Mouse (Mus musculus) hindbrain, postnatal 0 days (tissue): ENCODE measurements around the gene Gabpb1. TPM values are rescaled to one million over a fixed set of nuclear protein-coding genes. Genes with fewer than 3 reads are reported as not detected.
"Not testable (repeated sequence)": the region's sequence is repeated elsewhere in the genome, so short reads cannot be mapped to it uniquely, and the experiment has no call there.

Experiments used
- ATAC-seq: fragments of 200-750 bp; cut with Nextera tagmentation; 2 replicates; pipeline ENCODE4 v1.8.0; 2017; ENCODE audit warnings: mild to moderate bottlenecking, moderate TSS enrichment, moderate library complexity
- DNase-seq: peaks from one replicate; pipeline ENCODE4 v3.0.0-alpha.2; 2015; ENCODE audit warnings: low spot score
- H3K27ac ChIP-seq: fragments of 300-500 bp; sonication (generic); 2 replicates; pipeline ENCODE4 v1.5.1; 2014; ENCODE audit warnings: mild to moderate bottlenecking
- H3K27me3 ChIP-seq: fragments of 300-500 bp; sonication (generic); 2 replicates; pipeline ENCODE4 v1.6.1; 2014; ENCODE audit warnings: low read length, mixed read lengths; ENCODE audit not compliant: insufficient read depth
- H3K36me3 ChIP-seq: fragments of 300-500 bp; sonication (generic); 2 replicates; pipeline ENCODE4 v1.6.1; 2014; ENCODE audit warnings: low read length, mixed read lengths; ENCODE audit not compliant: insufficient read depth
- H3K4me1 ChIP-seq: fragments of 300-500 bp; sonication (generic); 2 replicates; pipeline ENCODE4 v1.6.1; 2014; ENCODE audit warnings: antibody characterized with exemption, low read length, mixed read lengths; ENCODE audit not compliant: insufficient read depth
- H3K4me2 ChIP-seq: fragments of 300-500 bp; sonication (generic); 2 replicates; pipeline ENCODE4 v1.6.1; 2014; ENCODE audit warnings: low read depth, mild to moderate bottlenecking, low read length, moderate library complexity, mixed read lengths
- H3K4me3 ChIP-seq: fragments of 300-500 bp; sonication (generic); 2 replicates; pipeline ENCODE4 v1.5.1; 2014; ENCODE audit warnings: low read length
- H3K9ac ChIP-seq: fragments of 300-500 bp; sonication (generic); replicated peaks from 2 replicates; pipeline ENCODE4 v1.6.1; 2014; ENCODE audit warnings: mild to moderate bottlenecking, low read length, moderate library complexity, mixed read lengths
- H3K9me3 ChIP-seq: fragments of 300-500 bp; sonication (generic); 2 replicates; pipeline ENCODE4 v1.6.1; 2016; ENCODE audit warnings: low read length, mixed read lengths
- CTCF ChIP-seq: IDR thresholded peaks from 2 replicates; pipeline ENCODE4 v1.5.1; 2016; ENCODE audit warnings: antibody characterized with exemption, control low read depth, low read depth
- WGBS: fragments of 180-500 bp; shearing (Covaris S2); extraction: QIAGEN DNeasy Blood & Tissue Kit; methylation state at CpG from one replicate; pipeline ENCODE4 v1.1.7; 2014; 5-methylcytosine and 5-hydroxymethylcytosine counted together
- polyA plus RNA-seq: library from polyadenylated mRNA; unstranded; fragments of >200 nt; fragmentation: Nextera tagmentation; extraction: Ambion mirVana; gene quantifications from 2 replicates; pipeline ENCODE4 v1.2.1, GENCODE M21; 2015
- total RNA-seq: library from RNA; depleted of rRNA; stranded (reverse); fragments of >200 nt; gene quantifications from 2 replicates; pipeline ENCODE4 v1.2.3, GENCODE M21; 2014

Gabpb1 gene
- total and polyA plus RNA-seq, 2 experiments from 2014 or later = 15.2 to 25.2 TPM

DNA sequence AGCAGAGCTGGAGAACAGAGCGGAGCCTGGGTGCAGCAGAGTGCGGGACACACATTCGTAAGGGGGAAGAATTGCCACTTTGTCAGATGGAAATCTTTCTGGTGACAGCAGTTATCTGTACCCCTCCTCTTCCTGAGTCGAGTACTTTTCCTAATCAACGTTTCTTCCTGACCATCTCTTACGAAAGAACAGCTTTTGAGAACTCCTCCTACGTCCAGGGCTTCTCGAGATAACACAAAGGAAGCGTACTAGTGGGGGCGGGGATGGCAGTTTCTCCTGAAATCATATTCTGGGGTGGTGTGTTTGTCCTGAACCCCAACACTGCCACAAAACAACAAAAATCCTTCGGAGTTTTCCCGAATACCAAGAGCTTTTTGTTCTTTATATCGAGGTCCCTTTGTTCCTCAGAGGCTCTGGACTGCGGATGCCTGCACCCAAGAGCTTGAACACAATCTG, 56.9 kb downstream of the Gabpb1 start, which contains the start of gene Hdc:
Gene Hdc (minus strand): TSS at position 51 of the 456 bp plus-strand sequence.
- TF ChIP-seq CTCF = no peak
- no peak within 1 kb of the TSS for H3K9ac ChIP-seq
- H3K9me3 ChIP-seq = no peaks in the 10 kb centered on the region
- no peaks in the 10 kb centered on the region for H3K4me1 ChIP-seq
- WGBS = 76% methylated on average over 14 of the region's 14 CpGs
- no peaks in the 10 kb centered on the region for H3K27me3 ChIP-seq
- no peak within 1 kb of the TSS for H3K4me2 ChIP-seq
- ATAC-seq (no peak), DNase-seq (no peak)
- no peak within 1 kb of the TSS for H3K27ac ChIP-seq
- H3K4me3 ChIP-seq = no peak within 1 kb of the TSS
- no peaks in the 10 kb centered on the region for H3K36me3 ChIP-seq

- Histone ChIP-seq H3K4me3 (no peak overlapping the region), H3K27ac (no peak overlapping the region), H3K4me2 (no peak overlapping the region), H3K27me3 (no peaks in the 10 kb centered on the region), H3K36me3 (no peaks in the 10 kb centered on the region), H3K9me3 (no peaks in the 10 kb centered on the region), H3K9ac (no peak overlapping the region), H3K4me1 (no peaks in the 10 kb centered on the region)
- WGBS = 22% methylated on average over 8 of the region's 8 CpGs
- no peak for TF ChIP-seq CTCF
- DNase-seq (no peak), ATAC-seq (no peak)
Measured at GRCm38 (mm10) chr2:126618470-126619179, 57.5 kb downstream of the Gabpb1 start.

DNA sequence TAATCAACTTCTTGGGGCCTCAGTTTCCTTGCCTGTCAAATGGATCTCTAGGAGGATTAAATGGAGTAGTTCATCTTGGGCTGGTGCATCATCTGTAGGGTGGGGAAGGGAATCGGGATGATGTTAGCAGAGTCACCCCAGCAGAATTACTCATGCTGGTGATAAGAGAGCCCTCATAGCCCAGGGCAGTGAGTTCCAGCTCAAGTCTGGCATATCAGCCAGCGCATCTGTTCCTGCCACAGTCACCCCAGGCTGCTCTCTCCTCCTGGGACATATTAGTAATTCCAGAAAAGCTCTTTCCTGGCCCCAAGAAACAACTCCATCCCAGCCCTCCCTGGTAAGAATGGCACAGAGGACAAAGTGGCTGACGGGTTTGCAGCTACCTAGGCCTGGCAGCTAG, 60.8 kb downstream of the Gabpb1 start:
- Histone ChIP-seq H3K4me3 (no peak overlapping the region), H3K27ac (no peak overlapping the region), H3K4me2 (no peak overlapping the region), H3K9ac (no peak overlapping the region), H3K4me1 (no peaks in the 10 kb centered on the region), H3K27me3 (no peaks in the 10 kb centered on the region), H3K9me3 (no peaks in the 10 kb centered on the region), H3K36me3 (no peaks in the 10 kb centered on the region)
- DNase-seq (no peak), ATAC-seq (no peak)
- no peak for TF ChIP-seq CTCF
- WGBS = 85% methylated on average over 3 of the region's 3 CpGs

- not testable (repeated sequence) for H3K9me3 ChIP-seq, H3K36me3 ChIP-seq, H3K27me3 ChIP-seq, H3K9ac ChIP-seq, H3K4me3 ChIP-seq, H3K4me2 ChIP-seq, H3K4me1 ChIP-seq, DNase-seq, ATAC-seq, H3K27ac ChIP-seq
- WGBS = 71% methylated on average over 12 of the region's 12 CpGs
Measured at GRCm38 (mm10) chr2:126609600-126609999, 66.5 kb downstream of the Gabpb1 start.

- no peaks in the 10 kb centered on the region for H3K27me3 ChIP-seq
- no peak for ATAC-seq
Measured at GRCm38 (mm10) chr2:126607553-126608203, 68.5 kb downstream of the Gabpb1 start.

DNA sequence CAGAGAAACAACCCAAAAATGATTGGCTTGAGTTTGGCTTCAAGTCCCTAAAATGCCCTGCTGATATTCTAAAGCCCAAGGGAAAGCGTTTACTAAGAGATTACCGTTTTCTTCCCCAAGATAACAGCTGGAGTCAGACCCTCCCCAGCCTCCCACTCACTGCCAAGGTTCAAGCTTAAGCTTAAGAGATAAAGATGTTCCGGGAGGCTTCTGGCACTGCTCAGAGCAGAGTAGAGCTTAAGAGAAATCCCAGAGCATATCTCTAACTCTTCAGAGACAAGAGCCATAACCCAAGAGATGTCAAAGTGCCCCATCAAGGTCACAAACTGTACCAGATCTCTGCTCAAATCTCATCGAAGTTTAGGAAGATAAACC, 69.5 kb downstream of the Gabpb1 start:
- Histone ChIP-seq H3K4me2 (no peak overlapping the region), H3K9me3 (no peaks in the 10 kb centered on the region), H3K9ac (no peak overlapping the region), H3K27ac (no peak overlapping the region), H3K4me3 (no peak overlapping the region), H3K36me3 (no peaks in the 10 kb centered on the region), H3K4me1 (no peaks in the 10 kb centered on the region), H3K27me3 (no peaks in the 10 kb centered on the region)
- 64% methylated on average over 4 of the region's 4 CpGs for WGBS
- TF ChIP-seq CTCF = no peak
- DNase-seq (no peak), ATAC-seq (no peak)

More at GRCm38 (mm10) chr2:126607553-126608203, 68.5 kb downstream of the Gabpb1 start:
- Histone ChIP-seq H3K27ac (no peak overlapping the region), H3K9me3 (no peaks in the 10 kb centered on the region), H3K36me3 (no peaks in the 10 kb centered on the region), H3K4me3 (no peak overlapping the region), H3K4me1 (no peaks in the 10 kb centered on the region), H3K9ac (no peak overlapping the region), H3K4me2 (no peak overlapping the region)
- no peak for DNase-seq
- TF ChIP-seq CTCF = no peak
- 67% methylated on average over 10 of the region's 10 CpGs for WGBS

DNA sequence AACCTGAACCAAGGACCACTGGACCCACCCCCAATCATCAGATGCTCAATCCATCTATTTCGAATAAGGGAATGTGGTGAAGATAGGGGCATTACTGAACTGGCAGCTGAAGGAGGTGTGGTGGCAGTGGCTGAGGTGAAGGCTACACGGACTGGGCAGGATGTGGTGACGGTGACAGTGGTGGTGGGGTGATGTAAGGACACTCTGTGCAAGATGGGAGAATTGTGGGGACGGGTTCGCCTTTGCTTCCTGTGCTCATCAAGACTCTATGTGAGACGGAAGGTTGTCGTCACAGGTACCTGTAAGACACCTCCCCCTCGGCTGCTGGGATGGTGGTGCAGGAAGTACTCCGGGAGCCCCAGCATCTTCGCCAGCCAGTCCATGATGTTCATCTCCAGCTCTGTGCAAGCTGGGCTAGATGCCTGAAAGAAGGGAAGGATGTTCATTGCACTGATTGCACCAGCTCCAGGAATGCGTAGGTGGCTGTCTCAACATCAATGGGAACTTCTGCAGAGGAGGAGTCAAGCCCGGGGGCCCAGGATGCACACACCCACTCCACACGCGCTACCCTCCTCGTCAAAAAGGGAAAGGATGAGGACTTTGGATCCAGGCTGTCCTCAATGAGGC, 70.0 kb downstream of the Gabpb1 start:
- Histone ChIP-seq H3K36me3 (no peaks in the 10 kb centered on the region), H3K27ac (no peak overlapping the region), H3K9ac (no peak overlapping the region), H3K9me3 (no peaks in the 10 kb centered on the region), H3K4me2 (no peak overlapping the region), H3K4me3 (no peak overlapping the region), H3K27me3 (no peaks in the 10 kb centered on the region), H3K4me1 (no peaks in the 10 kb centered on the region)
- WGBS = 89% methylated on average over 15 of the region's 15 CpGs
- DNase-seq (no peak), ATAC-seq (no peak)
- no peak for TF ChIP-seq CTCF
